Mouse (Mus musculus): Measurements from ENCODE around the gene Top3b. TPM values are rescaled to one million over a fixed set of nuclear protein-coding genes. Genes with fewer than 3 reads are reported as not detected.
"Not testable (repeated sequence)": the region's sequence is repeated elsewhere in the genome, so short reads cannot be mapped to it uniquely, and the experiment has no call there.

Gene Top3b
- polyA plus RNA-seq, 1 experiment from 2014 or later = 81.1 TPM

DNA sequence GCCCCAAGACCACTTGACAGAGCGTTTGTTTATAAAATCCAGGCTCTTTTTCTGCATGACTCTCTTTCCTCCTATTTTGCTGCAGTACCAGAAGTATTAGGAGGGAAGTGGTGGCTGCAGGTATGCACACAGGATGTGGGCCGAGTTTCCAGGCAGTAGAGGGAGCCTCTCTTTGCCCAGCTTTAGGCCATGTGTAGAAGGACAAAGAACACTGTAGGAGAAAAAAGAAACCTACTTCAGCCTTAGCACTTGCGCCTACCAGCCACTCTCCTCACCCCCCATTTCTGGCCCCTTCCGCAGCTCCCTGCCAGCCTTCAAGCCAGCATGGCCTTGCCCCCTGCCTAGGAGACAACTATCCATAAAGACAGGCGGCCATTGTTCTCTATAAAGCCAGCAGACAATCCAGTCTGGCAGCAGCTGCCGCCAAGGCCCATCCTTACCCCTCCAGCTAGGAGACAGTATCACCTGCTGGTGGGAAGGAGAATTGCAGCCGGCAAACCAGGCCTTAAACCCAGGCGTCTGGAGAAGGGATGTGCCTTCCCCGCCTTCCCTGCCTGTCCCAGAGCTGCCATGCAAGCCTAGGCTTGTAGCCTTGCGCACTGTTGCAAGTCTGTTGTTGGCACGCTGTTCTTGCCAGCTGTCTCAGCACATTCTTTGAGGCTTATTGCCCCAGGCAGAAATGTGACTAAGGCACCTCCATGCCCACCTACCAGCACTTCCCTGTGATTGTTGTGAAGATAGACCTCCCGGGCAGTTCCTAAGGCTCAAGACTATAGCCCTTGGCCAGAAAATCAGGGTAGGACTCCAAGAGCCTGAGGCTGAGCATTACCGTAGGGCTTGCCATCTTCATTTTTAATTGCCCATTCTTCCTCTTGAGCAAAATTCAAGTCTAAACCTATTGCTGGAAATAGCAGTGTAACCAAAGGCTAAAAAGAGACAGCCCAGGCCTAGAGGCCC, 41.4 kb downstream of the Top3b start:
- no peaks in the 10 kb centered on the region for H3K27me3 ChIP-seq (ENCODE audit: low read depth, poor library complexity, severe bottlenecking)
- H3K36me3 ChIP-seq = peaks cover 97% of the 10 kb centered on the region
- 45% methylated on average over 13 of the region's 13 CpGs for WGBS
- H3K4me1 ChIP-seq = peaks cover 7% of the 10 kb centered on the region
- peak; percentile 79 for DNase-seq (ENCODE audit: low spot score)
- H3K4me3 ChIP-seq = no peak overlapping the region
- H3K27ac ChIP-seq = peak overlapping the region; percentile 82
- H3K9me3 ChIP-seq (replicated peaks) = no peaks in the 10 kb centered on the region

DNA sequence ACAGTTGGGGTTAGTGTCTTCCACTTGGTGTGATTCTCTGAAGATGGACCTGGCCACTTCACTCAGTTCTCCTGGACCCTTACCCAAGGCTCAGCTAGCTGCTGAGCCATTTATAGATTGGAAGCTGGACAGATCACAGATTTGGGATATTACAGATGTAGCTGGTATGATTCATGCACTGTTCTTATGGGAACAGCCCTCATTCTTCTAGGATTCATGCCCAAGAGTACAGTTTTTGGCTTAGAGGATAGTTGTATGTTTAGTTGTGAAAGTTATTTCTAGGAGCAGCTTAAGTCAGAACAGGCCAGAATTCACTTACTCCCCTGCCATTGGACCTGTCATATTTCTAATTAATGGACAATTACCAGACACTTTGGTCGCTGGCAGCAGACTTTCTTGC, 42.9 kb downstream of the Top3b start:
- WGBS = 76% methylated on average over 1 of the region's 1 CpGs
- DNase-seq (ENCODE audit: low spot score) = no peak
- no peak overlapping the region for H3K27ac ChIP-seq
- no peak overlapping the region for H3K4me3 ChIP-seq
- H3K4me1 ChIP-seq = peaks cover 7% of the 10 kb centered on the region
- peaks cover 99% of the 10 kb centered on the region for H3K36me3 ChIP-seq
- no peaks in the 10 kb centered on the region for H3K9me3 ChIP-seq (replicated peaks)
- no peaks in the 10 kb centered on the region for H3K27me3 ChIP-seq (ENCODE audit: low read depth, poor library complexity, severe bottlenecking)

DNA sequence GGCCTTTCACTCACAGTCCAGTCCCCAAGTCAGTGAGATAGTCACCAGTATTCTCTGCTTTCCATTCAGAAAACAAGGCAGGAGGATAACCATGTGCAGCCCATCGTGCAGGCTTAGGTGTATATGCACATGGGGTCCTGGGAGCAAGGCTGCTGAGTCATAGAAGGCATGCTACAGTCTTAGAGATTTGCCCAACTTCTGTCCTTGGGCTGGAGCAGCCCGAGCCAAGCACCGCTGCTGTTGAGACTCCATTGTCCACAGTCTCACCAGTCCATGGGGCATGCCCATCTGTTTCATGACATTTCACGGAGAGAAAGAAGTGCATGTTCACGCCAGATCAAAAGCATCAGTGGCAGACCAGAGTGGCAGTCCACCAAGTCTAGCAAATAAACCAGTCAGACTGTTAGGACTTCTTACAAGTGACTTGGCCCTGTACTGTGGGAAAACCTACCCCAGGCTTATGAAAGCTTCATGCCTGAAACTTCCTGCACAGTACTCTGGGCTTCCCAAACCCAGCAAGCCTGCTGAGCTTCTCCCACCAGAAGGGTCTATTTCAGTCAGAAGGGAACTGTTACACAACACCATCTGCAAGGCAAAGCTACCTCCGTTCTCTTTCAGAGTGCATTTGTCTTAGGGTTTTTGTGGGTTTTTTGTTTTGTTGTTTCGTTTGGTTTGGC, 48.0 kb downstream of the Top3b start:
- WGBS = 94% methylated on average over 7 of the region's 7 CpGs
- Histone ChIP-seq H3K9me3 (replicated peaks) (no peaks in the 10 kb centered on the region), H3K4me3 (no peak overlapping the region), H3K27me3 (ENCODE audit: low read depth, poor library complexity, severe bottlenecking) (no peaks in the 10 kb centered on the region), H3K27ac (no peak overlapping the region), H3K4me1 (no peaks in the 10 kb centered on the region), H3K36me3 (peaks cover 100% of the 10 kb centered on the region)
- DNase-seq (ENCODE audit: low spot score) = no peak

DNA sequence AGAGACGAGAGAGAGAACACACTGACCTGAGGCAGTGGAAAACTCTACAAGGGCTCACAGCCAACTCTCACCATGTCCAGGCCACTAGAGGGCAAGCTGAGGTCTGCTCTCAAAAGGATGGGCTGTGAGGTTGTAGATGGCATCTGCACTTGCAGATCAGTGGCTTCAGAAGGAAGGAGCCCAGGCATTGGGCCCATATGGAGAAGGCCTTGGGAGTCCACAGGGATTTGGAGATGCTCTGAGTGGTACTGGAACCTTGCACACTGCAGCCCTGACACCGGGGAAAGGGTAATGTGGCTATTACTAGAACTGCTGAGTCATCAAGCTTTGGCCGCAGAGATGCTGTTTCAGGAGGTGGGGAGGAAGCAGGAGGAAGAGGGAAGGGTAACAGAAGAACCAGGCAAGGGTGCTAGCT, 50.5 kb downstream of the Top3b start:
- no peak overlapping the region for H3K27ac ChIP-seq
- DNase-seq (ENCODE audit: low spot score) = no peak
- no peaks in the 10 kb centered on the region for H3K9me3 ChIP-seq (replicated peaks)
- H3K27me3 ChIP-seq (ENCODE audit: low read depth, poor library complexity, severe bottlenecking) = no peaks in the 10 kb centered on the region
- 79% methylated on average over 3 of the region's 3 CpGs for WGBS
- no peak overlapping the region for H3K4me3 ChIP-seq
- peaks cover 95% of the 10 kb centered on the region for H3K36me3 ChIP-seq
- H3K4me1 ChIP-seq = no peaks in the 10 kb centered on the region

DNA sequence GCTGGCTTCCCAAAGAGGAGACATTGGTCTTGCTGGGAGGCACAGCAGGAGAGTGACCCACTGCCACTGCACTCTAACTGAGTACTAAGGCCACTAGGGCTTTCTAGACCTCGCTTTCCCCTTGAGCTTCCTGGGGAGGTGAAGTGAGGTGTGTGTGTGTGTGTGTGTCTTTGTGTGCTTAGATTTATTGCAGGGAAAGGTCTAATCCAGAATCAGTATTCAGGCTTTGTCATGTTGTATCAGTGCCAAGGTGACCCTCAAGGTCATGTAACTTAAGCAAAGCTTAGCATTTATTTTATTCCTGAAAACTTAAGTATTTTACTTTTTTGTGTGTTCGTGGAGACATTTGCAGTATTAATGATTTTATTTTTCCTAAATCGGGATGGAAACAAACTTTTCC, 53.9 kb downstream of the Top3b start:
- H3K36me3 ChIP-seq = peaks cover 68% of the 10 kb centered on the region
- H3K27me3 ChIP-seq (ENCODE audit: low read depth, poor library complexity, severe bottlenecking) = no peaks in the 10 kb centered on the region

DNA sequence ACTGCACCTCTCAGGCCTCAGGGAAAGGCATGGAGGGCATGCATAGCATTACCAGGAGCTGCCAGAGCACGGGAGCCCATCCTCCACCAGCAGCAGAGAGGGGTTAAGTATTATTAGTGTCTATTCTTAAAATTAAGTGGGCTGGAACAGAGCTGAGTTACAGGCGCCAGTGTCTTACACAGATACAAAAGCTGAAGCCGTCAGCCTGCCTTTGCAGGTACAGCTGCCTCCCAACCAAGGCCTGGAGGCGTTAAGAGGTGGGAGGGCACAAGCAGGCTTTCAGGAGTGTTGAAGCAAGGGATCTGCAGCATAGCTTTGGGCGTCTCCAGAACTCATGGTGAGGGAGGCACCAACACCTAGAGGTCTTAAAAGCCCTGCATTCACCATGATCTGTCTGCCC, 56.0 kb downstream of the Top3b start:
- H3K36me3 ChIP-seq = peaks cover 48% of the 10 kb centered on the region

More for the DNA sequence above, 53.9 kb downstream of the Top3b start:
- Histone ChIP-seq H3K9me3 (replicated peaks) (no peaks in the 10 kb centered on the region), H3K4me1 (no peaks in the 10 kb centered on the region), H3K27ac (no peak overlapping the region), H3K4me3 (no peak overlapping the region)
- no peak for DNase-seq (ENCODE audit: low spot score)
- 95% methylated on average over 3 of the region's 3 CpGs for WGBS

DNA sequence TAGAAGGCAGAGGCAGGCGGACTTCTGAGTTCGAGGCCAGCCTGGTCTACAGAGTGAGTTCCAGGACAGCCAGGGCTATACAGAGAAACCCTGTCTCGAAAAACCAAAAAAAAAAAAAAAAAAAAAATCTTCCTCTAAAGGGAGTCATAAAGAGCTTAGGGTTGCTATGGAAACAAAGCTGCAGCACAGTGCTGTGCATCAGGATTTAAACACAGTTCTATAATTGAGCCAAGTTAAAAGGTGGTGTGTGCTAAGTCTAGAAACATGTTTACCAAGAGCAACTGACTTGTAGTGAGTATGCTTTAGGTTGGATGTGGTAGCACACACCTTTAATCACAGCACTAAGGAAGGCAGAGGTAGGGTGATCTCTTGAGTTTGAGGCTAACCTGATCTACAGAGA, 58.4 kb downstream of the Top3b start:
- not testable (repeated sequence) for H3K27ac ChIP-seq; H3K4me1 ChIP-seq; H3K27me3 ChIP-seq (ENCODE audit: low read depth, poor library complexity, severe bottlenecking); DNase-seq (ENCODE audit: low spot score); H3K4me3 ChIP-seq; H3K9me3 ChIP-seq (replicated peaks)
- 84% methylated on average over 3 of the region's 3 CpGs for WGBS
- H3K36me3 ChIP-seq = peaks cover 24% of the 10 kb centered on the region

More for the DNA sequence above, 56.0 kb downstream of the Top3b start:
- 73% methylated on average over 5 of the region's 5 CpGs for WGBS
- Histone ChIP-seq H3K4me3 (no peak overlapping the region), H3K9me3 (replicated peaks) (no peaks in the 10 kb centered on the region), H3K4me1 (no peaks in the 10 kb centered on the region), H3K27me3 (ENCODE audit: low read depth, poor library complexity, severe bottlenecking) (no peaks in the 10 kb centered on the region), H3K27ac (no peak overlapping the region)
- DNase-seq (ENCODE audit: low spot score) = no peak

DNA sequence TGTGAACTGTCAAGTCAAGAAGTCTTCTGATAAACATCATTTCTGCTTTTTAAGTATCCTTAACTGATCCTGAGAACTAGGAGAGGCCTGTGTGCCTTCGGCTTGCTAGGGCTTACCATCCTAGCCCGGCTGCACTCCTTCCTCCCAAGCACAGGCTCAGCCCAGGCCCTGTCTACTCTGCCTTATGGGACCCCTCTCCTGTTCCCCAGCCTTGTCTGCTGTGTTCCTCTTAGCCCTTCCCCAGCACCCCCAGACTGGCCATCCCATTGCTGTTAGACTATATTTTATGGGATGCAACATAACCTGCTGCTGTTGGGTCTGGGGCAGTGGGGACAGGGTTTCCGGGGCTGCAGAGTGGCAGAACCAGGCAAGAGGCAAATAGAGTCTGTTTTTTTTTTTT, 59.8 kb downstream of the Top3b start:
- peak; percentile 25 for DNase-seq (ENCODE audit: low spot score)
- no peaks in the 10 kb centered on the region for H3K9me3 ChIP-seq (replicated peaks)
- H3K36me3 ChIP-seq = peaks cover 12% of the 10 kb centered on the region
- no peaks in the 10 kb centered on the region for H3K27me3 ChIP-seq (ENCODE audit: low read depth, poor library complexity, severe bottlenecking)
- WGBS = 92% methylated on average over 3 of the region's 3 CpGs
- no peaks in the 10 kb centered on the region for H3K4me1 ChIP-seq
- H3K4me3 ChIP-seq = no peak overlapping the region
- H3K27ac ChIP-seq = no peak overlapping the region

DNA sequence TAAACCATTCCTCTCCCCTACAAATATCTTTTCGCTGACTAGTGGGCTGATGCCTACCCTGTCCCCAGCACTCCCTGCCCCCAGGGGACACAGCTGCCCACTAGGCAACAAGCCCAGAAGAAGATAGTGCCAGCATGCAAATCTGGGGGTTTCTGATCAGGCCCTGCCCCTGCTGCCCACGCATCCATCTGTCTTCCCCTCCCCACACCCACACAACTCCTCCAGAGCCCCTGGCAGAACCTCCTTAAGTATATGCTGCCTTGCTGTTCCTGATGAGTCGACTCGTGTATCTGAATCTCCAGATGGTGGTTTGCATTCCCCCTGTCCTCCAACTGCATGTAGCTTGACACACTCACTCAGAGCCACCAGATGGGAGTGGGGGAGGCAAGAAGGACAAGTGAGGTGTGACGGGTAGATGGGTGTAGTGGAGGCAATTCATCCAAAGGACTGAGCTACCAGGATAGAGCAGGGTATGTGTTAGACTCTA, 60.3 kb downstream of the Top3b start:
- Histone ChIP-seq H3K9me3 (replicated peaks) (no peaks in the 10 kb centered on the region), H3K4me3 (no peak overlapping the region), H3K36me3 (peaks cover 9% of the 10 kb centered on the region; the same call in 1 of the 2 replicates), H3K27me3 (ENCODE audit: low read depth, poor library complexity, severe bottlenecking) (no peaks in the 10 kb centered on the region), H3K4me1 (no peaks in the 10 kb centered on the region), H3K27ac (no peak overlapping the region)
- peak; percentile 13 for DNase-seq (ENCODE audit: low spot score)
- WGBS = 78% methylated on average over 5 of the region's 5 CpGs

DNA sequence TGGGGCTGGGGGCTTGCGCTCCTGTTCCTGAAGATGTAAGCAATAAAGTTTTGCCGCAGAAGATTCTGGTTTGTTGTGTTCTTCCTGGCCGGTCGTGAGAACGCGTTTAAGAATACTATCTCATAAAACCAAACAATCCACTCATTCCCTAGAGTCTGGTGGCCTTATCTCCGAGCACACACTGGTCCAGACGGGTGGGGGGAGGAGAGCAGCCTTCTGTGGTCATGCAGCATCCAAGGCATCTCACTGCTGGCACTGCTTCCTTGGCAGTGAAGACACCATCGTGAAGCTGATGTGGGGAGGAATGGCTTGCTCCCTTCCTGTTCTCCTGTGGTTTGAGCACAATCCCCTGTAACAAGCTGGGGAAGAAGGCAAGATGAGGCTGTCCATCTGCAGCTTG, 69.0 kb downstream of the Top3b start:
- DNase-seq (ENCODE audit: low spot score) = no peak
- Histone ChIP-seq H3K4me1 (no peaks in the 10 kb centered on the region), H3K9me3 (replicated peaks) (no peaks in the 10 kb centered on the region), H3K4me3 (no peak overlapping the region), H3K27me3 (ENCODE audit: low read depth, poor library complexity, severe bottlenecking) (no peaks in the 10 kb centered on the region), H3K36me3 (no peaks in the 10 kb centered on the region), H3K27ac (no peak overlapping the region)
- WGBS = 93% methylated on average over 9 of the region's 9 CpGs

DNA sequence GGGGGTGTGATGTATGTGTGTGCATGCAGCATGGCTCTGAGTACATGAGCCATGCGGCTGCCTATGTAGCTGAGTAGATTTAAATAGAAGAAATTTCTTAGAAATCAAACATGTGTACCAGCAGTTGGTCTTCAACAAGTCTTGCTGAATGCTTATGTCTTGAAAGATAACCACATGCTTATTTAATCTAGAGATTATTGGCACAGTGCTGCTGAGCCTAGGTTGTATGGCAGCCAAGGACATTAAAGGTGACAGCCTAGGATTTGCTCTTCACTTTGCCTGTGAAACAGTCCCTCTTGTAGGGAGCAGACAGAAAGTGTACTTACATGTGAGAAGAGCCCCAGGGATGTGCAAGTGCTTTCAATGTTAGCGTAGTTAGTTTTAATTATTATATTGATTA, 70.5 kb downstream of the Top3b start:
- DNase-seq (ENCODE audit: low spot score) = no peak
- H3K4me1 ChIP-seq = no peaks in the 10 kb centered on the region
- 98% methylated on average over 2 of the region's 2 CpGs for WGBS

More for the DNA sequence above, 70.5 kb downstream of the Top3b start:
- no peak overlapping the region for H3K4me3 ChIP-seq
- no peak overlapping the region for H3K27ac ChIP-seq
- no peaks in the 10 kb centered on the region for H3K9me3 ChIP-seq (replicated peaks)
- H3K27me3 ChIP-seq (ENCODE audit: low read depth, poor library complexity, severe bottlenecking) = no peaks in the 10 kb centered on the region
- H3K36me3 ChIP-seq = no peaks in the 10 kb centered on the region

Measured in limb, embryonic 10.5 days (tissue).